ENCODE assay signal across 13 mouse cellular contexts in genomic region chr5:57128478-57128877, GRCm38 (mm10).
DNase-seq lines count a peak whose midpoint lies in the region.
"Had no signal": no experiment of that assay in that cellular context is flagged by ENCODE, and none has a peak within 500 bp of the region (broad histone marks: within the 10 kb centered on the region; RNA-seq: fewer than 3 reads in every experiment).

No protein-coding gene starts in this region.

- peak; percentile 32 for DNase-seq in embryo, embryonic 10 days (ENCODE audit: low spot score)
- no peak for DNase-seq in embryo, embryonic 9.5 days (ENCODE audit: extremely low spot score)
- DNase-seq in kidney, adult 9 months = peak; percentile 11
- DNase-seq in kidney, adult 11 months = no peak
- peak; percentile 66 for DNase-seq in 416B (ENCODE audit: low read depth)
- DNase-seq in ZHBTc4 (ENCODE audit: low read depth, low spot score) = peak; percentile 21
- DNase-seq in layer of hippocampus, adult 11-12 months (ENCODE audit: low spot score) = no peak
- DNase-seq in heart, adult 9 months (ENCODE audit: low spot score in 2 of 2) = no peak
- DNase-seq: adrenal gland, postnatal 25 days; cerebellum, adult 9-10 months; kidney, postnatal 36 days; lung, postnatal 14 days; right cerebral cortex, postnatal 25 days had no signal

Comparison
In these comparisons a context has a peak if more than half of its experiments do, and no peak if none do; other contexts are left out.
1. DNase-seq: peak in embryo, embryonic 10 days (single experiment), kidney, adult 9 months (single experiment), 416B (single experiment) and ZHBTc4 (single experiment); none in embryo, embryonic 9.5 days (single experiment), kidney, adult 11 months (single experiment), layer of hippocampus, adult 11-12 months (single experiment) and heart, adult 9 months (0 of 2).